Mouse (Mus musculus): Measurements from ENCODE around the gene Proser2.

The Proser2 gene

DNA sequence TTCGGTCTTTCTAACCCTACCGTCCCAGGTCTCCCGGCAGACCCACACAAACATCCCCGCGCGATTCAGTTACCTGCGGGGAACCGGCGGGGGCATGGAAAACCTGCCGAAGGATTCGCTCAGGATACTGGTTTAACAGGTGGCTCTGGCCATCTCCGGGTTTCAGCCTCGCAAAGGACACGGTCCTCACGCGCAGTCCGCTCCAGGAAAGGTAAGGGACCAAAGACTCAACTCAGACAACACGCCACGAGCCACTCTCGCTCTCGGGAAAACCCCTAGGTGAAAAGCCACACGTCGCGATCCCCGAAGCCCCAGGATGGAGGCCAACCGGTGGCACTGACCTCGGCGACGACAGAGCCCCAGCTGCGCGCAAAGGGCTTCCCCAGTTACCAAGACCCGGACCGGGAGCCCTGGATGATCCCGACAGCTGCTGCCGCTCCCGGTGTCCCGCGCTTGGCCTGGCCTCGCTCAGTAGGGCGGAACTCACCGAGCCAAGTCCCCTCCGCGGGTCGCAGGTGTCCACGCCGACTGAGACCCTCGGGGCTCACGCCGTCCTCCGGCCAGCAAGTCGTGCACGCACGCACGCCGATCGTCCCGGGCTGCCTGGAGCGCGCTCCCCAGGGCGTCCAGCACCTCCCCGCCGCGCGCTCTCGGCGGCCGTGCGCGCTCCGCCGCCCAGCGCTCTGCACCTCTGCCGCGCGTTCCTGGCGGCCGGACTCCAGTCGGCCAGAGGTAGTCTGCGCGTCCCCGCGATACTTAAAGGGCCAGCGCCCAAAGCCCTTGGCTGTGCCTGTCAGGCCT, at the start of gene Proser2:
Proser2 (minus strand) TSS at position 657 of the 801 bp plus-strand sequence.
- peak; percentile 42 for DNase-seq

DNA sequence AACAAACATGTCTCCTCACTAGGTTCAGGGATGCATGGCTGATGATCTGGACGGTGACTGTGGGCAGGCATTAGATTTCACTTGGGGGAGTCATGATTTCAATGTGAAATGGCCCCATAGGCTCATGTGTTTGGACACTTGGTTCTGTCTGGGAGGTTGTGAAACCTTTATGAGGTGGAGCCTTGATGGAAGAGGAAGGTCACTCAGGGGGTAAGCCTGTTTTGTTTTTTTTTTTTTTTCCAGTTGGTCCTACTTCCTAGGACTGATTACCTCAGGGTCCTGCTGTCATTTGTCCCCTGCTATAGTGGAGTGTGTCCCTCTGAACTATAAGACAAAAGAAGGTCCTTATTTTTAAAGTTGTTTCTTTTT, 49.7 kb upstream of the Proser2 start:
- DNase-seq = no peak

GRCm38 (mm10) chr2:6178901-6179748, 49.1 kb upstream of the Proser2 start:
- DNase-seq = no peak

DNA sequence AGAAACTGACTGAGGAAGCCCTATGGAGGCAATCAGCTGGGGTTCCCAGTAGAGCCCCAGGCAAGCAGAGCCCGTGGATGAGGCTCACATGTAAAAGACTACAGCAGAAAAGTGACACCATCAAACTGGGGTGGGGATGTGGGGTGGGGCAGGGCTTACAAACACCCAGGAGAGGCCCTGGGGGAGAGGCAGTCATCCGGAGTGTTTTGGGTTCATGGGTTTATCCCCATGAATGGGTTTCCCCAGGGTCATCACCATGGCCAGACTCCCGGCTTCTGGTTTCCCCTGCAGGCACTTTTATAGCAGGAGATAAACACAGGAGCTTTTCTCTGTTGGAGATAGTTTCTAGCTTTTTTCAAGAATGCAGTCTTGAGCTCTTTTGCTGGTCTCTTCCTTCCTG, 43.0 kb upstream of the Proser2 start:
- DNase-seq = no peak

DNA sequence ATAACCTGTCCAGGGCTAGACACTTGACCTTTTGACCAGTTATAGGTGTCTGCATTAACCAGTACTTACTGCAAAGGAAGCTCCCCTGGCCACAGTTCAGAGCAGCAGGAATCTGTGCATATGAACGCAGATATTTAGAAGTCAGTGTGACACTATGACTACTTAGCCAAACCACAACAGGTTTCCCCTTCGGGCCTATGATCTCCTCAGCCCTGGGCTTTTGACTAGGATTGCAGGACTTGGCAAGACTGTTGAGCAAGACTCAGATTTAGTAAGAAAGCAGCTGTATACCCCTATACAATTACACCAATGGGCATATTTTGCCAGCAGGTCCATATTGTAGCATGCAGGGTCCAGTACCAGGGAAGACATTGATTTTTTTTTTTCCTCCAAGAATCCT, 38.5 kb upstream of the Proser2 start:
- no peak for DNase-seq

DNA sequence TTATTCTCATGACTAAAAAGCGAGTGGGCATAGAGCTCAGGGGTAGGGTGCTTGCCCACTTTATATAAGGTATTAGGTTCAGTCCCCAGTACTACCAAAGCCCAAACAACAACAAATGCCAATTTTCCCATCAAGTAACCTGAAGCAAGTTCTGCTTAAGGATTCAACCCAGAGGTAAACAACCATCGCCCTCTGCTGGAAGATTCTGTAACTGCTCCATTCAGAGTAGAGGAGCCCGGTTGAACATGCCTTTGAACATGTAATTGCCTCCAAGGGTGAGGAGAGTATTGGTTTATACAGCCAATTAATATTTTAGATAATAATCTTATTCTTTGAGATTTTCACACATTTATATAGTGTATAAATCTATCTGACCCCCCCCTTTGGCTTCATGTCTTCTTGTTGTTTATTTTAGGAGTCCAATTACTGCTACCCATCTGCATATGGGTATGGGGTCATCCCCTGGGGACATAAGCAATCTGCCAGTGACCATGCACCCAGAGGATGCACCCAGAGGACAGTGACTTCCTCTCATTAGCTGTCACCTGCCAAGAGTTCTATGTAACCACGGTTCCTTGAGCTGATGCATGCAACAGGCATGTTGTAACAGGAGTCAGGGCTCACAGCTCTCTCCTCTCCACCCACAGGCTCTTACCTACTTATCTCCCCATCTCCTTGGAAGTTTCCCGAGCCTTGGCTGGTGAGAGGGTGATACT, 38.0 kb upstream of the Proser2 start:
- DNase-seq = peak; percentile 78

GRCm38 (mm10) chr2:6165771-6166170, 35.8 kb upstream of the Proser2 start:
- DNase-seq = no peak

- no peak for DNase-seq
These were observed 34.7 kb upstream of the Proser2 start for GRCm38 (mm10) chr2:6164606-6165290.

GRCm38 (mm10) chr2:6162366-6163040, 32.5 kb upstream of the Proser2 start:
- peak; percentile 50 for DNase-seq

- DNase-seq = no peak
These were observed 29.7 kb upstream of the Proser2 start for GRCm38 (mm10) chr2:6159735-6160134.

DNA sequence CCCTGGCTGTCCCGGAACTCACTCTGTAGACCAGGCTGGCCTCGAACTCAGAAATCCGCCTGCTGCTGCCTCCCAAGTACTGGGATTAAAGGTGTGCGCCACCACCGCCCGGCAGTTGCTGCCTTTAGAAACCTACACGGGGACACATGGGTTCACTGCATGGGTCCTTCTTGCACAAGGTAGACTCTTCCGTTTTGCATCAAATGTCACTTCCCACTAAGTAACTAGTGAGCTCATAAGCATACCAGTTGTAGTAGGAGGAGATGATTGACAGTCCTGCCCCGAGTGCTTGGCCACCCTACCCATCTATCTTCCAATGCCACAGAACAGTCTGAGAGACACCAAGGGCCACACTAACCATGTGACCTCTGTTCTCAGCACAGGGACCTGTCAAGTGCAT, 29.2 kb upstream of the Proser2 start:
- DNase-seq = no peak

DNA sequence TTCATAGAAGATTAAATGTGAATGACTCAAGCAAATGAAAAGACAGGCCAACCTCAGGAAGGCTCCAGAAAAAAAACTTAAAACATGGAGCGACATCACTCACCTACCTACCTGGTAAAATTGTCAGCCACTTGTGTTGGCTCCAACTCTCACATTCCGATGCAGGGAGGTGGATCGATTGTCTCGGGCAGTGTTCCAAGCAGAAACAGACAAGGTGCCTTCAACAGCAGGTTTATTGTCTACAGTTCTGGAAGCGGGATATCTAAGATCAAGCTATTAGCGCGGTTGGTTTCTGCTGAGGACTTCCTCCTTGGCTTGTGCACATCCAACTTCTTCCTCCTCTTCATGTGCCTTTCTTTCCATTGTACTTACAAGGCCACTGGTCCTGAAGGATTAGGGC, 27.6 kb upstream of the Proser2 start:
- no peak for DNase-seq

GRCm38 (mm10) chr2:6157208-6157607, 27.2 kb upstream of the Proser2 start:
- DNase-seq = no peak

DNA sequence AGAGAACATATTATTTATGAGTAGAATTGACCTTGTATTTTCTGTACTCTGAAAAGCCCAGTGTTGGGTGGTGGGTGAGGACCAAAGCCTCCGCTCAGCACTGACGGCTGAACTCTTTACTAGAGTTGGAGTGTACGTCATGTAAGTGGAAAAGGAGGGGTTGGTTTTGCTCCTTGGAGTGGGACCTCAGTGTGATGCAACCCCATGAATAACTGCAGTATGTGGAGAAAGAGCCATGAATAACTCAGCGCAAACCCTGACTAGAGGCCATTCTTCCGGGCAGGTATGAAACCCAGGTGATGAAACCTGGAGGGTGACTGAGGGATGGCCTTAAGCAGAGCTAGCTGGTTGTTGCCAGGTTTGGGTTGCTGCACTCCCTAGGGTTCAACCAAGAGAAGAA, 19.8 kb upstream of the Proser2 start:
- no peak for DNase-seq

DNA sequence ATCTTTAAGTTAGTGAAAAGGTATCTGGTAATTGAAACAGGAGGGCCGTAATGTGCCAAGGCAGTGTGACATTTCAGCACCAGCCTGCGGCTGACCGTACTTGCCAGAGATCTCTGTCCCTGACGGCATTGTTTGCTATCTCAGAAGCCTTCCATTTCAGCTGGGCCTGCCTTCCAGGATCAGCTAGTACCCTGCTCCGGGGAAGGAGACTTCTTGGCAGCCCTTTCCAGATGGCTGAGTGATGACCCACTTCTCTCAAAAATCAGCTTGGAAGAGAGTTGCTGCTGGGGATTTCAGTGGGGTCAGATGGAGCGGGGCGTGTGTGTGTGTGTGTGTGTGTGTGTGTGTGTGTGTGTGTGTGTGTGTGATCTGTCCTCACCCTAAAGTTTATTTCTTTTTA, 16.9 kb upstream of the Proser2 start:
- DNase-seq = no peak

GRCm38 (mm10) chr2:6146257-6146656, 16.2 kb upstream of the Proser2 start:
- DNase-seq = no peak

- DNase-seq = no peak
These were observed 15.6 kb upstream of the Proser2 start for GRCm38 (mm10) chr2:6145611-6146010.

- peak; percentile 20 for DNase-seq
These were observed 13.1 kb upstream of the Proser2 start for GRCm38 (mm10) chr2:6142915-6143654.

- no peak for DNase-seq
These were observed 10.7 kb upstream of the Proser2 start for GRCm38 (mm10) chr2:6140572-6141161.

GRCm38 (mm10) chr2:6133871-6134270, 3.9 kb upstream of the Proser2 start:
- no peak for DNase-seq

DNA sequence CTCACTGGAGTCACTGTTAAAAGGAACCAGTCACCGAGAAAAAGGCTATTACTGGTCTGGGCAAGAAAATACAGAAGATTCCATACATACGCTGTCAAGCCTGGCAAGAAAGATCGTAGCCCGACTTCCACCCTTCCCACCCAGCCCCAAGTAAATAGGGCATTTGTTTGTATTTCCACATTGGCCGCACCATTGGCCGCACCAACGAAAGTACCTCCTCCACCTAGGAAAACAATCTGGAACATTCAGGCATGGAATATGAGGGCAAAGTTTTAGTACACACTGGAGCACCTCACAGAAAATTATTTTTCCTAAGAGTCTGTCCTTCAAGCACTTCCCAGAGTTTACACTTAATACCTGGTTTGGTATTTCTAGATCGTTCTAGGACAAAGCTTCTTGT, 1.1 kb downstream of the Proser2 start:
- no peak for DNase-seq
